Mouse (Mus musculus) brain, adult 2 months (tissue): Measurements from ENCODE around the gene Btbd2.

ENCODE experiments used
- DNase-seq: peaks from one replicate; pipeline ENCODE4 v3.0.0; 2011; ENCODE audit warnings: low read depth, low spot score

Gene Btbd2

DNA sequence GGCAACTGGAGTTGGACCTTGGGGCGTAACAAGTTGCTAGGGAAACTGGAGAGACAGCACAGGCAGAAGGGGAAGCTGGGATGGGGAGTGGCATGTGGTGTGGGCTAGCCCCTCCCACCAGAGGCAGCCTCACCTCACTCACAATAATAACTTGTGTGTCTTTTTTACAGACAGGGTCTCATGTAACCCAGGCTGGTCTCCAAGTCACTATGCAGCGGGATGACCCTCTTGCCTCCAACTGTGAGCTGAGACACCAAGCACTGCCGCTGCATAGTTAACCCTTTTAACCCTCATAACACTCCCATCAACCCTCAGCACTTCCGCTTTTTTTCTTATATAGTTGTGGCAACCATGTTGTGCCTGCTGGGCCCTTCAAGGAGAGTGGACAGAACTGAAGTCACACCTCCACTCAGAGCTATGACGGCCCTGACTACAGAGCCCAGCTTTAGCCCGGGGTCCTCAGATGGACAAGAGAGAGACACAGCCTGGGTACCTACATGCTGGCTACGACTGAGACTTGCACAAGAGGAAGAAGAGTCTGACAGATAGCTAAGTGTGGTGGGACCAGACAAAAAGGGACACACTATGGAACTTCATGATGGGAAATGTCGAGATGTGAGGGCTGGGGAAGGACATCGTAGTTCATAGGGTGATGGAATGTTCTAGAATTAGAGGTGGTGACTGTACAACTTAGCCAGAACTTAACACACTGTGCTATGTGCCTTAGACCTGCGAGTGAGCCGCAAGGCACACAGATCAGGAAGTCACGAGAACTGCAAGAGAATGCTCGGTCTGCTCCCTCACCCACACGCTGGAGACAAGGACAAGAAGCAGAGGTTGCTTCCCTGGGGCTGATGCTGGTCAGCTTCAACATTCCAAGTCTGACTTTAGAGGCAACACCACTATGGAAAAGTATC, 35.6 kb upstream of the Btbd2 start:
- no peak for DNase-seq

GRCm38 (mm10) chr10:80687850-80688249, 31.0 kb upstream of the Btbd2 start:
- DNase-seq: peak; percentile 89

DNA sequence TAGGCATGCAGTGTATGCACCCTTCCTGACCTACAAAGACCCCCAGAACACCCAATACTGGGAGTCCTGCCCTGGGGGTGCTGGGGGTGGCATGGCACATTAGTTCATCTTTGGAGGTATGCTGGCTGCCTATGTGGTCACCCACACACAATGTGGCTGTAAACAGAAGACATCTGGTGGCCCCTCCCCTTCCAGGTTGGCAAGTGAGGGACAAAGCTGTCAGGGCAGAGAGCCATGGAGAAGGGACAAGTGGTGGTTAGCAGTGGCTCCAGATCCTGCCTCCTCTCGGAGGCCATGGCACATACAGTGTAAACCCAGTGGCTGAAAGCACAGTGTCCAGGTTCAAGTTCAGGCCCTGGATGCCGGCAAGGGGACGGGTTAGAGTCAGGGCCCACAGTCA, 29.7 kb upstream of the Btbd2 start:
- DNase-seq: no peak

- DNase-seq: no peak
Measured at GRCm38 (mm10) chr10:80684984-80685383, 28.1 kb upstream of the Btbd2 start.

DNA sequence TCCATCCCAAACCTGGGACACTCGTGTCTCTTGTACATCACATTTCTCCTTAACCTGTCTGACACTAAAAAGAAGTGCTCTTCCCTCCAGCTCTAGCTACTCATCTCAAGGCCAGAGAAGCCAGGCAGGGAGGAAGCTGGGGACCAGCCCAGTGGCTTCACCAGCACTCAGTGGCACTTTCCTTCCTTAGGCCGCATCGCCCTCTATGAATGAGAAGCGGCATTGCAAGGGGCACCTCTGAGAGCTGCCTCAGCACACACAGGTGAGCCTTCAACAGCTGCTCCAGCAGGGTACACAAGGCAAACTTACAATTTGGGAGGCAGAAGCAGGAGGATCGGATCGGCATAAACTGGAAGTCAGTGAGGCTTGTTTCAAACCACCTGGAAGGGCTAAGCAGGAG, 27.3 kb upstream of the Btbd2 start:
- DNase-seq: peak; percentile 77

- DNase-seq: no peak
Measured at GRCm38 (mm10) chr10:80683647-80684046, 26.8 kb upstream of the Btbd2 start.

- DNase-seq: no peak
Measured at GRCm38 (mm10) chr10:80682003-80682402, 25.1 kb upstream of the Btbd2 start.

GRCm38 (mm10) chr10:80680260-80680696, 23.4 kb upstream of the Btbd2 start:
- no peak for DNase-seq

DNA sequence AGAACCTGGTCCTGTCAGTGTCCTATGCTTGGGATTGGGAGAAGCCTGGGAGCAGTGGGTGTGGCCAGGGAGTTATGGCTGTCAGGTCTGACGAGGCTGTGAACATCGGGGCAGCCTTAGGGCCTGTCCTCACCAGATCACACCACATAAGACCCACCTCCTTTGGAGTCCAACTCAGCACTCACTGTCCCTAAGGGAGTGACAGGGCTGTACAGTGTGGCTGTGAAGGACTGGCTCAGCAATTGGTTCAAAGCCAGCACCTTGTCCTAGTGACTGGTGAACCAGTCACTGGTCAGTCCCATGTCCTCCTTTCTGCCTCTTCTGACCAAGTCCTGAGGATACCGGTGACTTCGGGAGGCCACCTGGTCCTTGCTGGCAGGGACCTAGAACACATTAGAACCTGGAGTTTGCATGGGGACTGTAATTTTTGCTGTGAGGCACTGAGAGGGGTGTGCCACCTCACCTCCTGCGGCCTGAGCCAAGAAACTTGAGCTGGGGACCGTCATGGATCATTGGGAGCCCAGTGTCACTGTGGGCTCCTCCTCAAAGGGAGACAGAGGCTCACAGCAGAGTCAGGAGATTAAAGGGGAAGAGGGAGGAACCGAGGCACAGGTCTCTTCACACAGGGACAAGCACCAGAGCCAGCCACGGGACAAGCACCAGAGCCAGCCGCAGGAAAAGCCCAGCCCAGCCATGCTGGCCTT, 22.8 kb upstream of the Btbd2 start:
- no peak for DNase-seq

DNA sequence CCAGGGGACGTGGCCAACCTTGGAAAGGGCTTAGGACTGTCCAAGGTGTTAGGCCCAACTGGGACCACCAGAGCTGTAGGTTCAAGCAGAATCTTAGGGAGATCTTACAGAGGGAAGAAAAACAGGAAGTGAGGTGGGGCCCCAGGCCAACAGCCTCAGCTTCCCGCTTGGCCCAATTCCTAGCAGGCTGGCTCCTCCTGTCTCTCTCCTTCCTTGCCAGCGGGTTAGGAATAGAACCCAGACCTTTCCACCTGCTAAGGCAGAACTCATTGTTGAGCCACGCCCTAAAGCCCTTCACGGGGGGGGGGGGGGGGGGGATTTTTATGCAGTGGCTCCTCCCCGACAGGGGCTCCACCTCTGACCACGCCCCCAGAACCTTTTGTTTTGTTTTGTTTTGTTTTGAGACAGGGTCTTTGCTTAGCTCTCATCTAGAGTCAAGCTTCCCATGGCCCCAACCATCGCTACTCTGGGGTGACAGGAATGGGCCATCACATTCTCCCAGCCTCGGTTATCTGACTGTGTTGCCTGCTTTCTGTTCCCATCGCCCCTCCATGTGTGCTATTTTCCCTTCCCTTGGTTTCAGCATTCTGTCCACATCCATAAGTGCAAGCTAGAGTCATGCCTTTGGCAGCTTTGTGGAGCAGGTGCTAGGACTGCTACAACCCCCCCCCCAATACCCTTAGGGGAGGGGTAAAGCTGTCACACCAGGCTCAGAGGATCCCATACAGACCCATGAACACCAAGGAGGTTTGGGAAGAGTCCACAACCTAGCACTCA, 21.9 kb upstream of the Btbd2 start:
- DNase-seq: peak; percentile 60

- DNase-seq: peak; percentile 95
Measured at GRCm38 (mm10) chr10:80677942-80678436, 21.1 kb upstream of the Btbd2 start, which contains the start of gene Mknk2. Gene Mknk2, minus strand, starts transcription at chr10:80678112.

GRCm38 (mm10) chr10:80677128-80677875, 20.4 kb upstream of the Btbd2 start:
- DNase-seq: peak; percentile 74

DNA sequence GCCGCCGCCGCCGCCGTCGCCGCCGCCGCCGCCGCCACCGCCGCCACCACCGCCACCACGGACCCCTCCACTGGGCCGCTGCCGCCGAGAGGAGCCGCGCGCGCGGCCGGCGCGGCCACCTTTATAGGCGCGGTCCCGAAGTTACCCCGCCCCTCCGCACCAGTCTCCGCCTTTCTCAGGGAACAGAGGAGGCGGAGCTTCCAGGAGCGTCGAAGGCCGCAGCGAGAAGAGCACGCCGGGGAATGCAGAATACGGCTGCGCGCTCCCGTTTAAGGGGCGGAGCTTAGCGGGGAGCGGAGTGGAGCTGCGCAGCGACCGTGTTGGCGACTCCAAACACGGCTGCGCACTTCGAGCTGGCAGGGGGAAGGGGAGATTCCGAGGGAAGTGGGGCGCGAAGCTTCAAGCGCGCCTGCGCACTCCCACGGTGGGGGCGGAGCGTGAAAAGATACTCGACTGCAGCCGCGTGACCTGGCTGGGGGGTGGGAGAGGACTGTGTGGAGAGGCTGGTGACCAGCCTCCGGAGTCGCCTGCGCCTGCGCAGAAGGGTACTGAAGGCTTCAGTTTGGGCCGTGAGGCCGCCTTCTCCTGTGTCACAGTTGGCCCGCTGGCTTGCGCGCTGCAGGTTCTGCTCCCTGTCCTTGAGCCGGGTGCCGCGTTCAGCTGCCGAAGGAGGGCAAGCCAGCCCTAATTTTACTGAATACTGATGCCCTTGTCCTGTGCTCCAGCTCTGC, 19.5 kb upstream of the Btbd2 start:
- DNase-seq: peak; percentile 100

DNA sequence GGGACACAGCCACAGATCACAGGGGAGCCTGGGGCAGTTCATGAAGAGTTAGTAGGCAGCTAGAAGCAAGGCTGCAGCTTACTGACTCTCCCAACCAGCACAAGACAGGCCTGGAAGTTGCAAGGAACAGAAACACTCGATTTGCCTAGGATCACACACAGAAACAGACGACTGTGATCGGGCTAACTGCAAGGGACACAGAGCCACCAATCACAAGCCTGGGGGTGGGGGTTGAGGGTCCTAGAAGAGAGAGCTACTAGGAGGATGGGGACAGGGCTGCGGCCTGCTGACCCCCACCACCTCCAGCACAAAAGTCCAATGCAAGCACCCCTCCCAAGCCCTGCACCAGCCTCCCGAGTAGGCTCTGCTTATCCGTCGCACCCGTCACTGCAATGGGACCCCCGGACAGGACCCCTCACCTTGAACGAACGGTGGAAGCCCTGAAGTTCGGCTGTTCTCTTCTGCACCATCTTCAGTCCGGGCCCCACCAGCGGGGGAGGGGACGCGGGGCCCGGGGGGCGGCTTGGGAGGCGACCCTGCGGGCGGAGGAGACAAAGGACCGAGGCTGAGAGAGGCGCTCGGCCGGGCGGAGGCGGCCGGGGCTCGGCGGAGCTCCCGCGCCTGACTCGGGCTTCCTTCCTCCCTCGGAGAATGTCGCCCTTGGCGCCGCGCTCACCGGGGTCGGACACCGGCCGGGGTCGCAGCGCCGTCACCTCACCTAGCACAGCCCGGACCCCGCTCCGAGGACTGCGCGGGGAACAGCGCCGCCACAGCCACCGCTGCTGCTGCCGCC, 18.7 kb upstream of the Btbd2 start:
- DNase-seq: peak; percentile 53

DNA sequence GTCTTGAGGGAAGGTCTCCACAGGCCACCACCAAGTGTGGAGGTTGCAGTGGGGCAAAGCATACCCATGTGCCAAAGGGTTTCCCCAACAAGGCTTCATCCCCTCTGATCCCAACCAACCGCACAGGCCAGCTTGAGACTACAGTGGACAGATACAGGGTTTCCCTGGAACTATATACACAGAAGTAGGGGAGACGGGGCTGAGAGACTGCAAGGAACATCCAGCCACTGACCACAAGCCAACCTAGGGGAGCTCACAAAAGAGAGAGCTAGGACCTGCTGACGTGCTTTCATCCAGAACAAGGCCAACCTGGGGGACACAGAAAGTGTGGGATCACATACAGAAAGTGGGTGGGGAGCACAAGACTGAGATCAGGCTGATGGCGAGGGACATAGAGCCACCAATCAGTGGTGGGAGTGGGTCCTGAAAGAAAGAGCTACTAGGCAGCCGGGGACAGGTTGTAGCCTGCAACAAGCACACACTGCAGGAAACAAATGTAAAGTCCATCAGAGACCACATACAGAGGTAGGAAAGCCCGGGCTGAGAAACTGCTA, 18.1 kb upstream of the Btbd2 start:
- DNase-seq: no peak

DNA sequence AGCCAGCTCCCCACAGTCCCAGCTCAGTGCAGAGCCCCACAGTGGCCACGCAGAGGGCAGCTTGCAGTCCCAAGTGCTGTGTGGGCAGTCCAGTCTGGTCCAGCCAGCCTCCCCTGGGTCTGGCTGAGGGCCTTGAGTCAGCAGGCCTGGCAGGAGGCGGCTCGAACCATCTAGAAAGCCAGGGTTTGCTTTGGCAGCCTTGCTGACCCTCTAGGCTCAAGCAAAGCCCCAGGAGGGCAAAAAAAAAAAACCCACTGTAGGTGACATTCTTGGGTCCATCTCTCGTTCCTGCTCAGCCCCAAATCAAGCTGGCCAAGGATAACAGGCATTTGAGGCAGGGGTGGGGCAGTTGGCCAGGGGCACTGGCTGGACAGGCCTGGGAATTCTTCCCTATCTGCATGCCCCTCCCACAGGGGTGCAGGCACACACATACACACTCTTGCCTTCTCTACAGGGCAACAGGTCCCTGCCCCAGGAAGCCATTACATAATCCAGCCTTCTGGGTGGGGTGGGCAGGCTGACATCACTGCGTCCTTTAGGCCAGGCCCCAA, 17.4 kb upstream of the Btbd2 start:
- DNase-seq: peak; percentile 55

- DNase-seq: no peak
Measured at GRCm38 (mm10) chr10:80673690-80674089, 16.8 kb upstream of the Btbd2 start.

GRCm38 (mm10) chr10:80671936-80672690, 15.2 kb upstream of the Btbd2 start:
- DNase-seq: no peak
